Mouse (Mus musculus) embryonic facial prominence, embryonic 15.5 days (tissue): ENCODE measurements around the gene Sh3bgrl2. TPM values are rescaled to one million over a fixed set of nuclear protein-coding genes. Genes with fewer than 3 reads are reported as not detected.

Experiments used
- ATAC-seq: fragments of 200-750 bp; cut with Nextera tagmentation; 2 replicates; pipeline ENCODE4 v1.8.0; 2017; ENCODE audit warnings: low read depth, moderate TSS enrichment; ENCODE audit not compliant: insufficient number of reproducible peaks, low FRiP score, low TSS enrichment
- H3K27ac ChIP-seq: fragments of 300-500 bp; sonication (generic); replicated peaks from 2 replicates; pipeline ENCODE4 v1.5.1; 2015; ENCODE audit warnings: mild to moderate bottlenecking, inconsistent platforms
- H3K27me3 ChIP-seq: fragments of 300-500 bp; sonication (generic); 2 replicates; pipeline ENCODE4 v1.6.1; 2015; ENCODE audit warnings: inconsistent platforms
- H3K36me3 ChIP-seq: fragments of 300-500 bp; sonication (generic); 2 replicates; pipeline ENCODE4 v1.6.1; 2015; ENCODE audit warnings: mild to moderate bottlenecking, inconsistent platforms
- H3K4me1 ChIP-seq: fragments of 300-500 bp; sonication (generic); 2 replicates; pipeline ENCODE4 v1.6.1; 2015; ENCODE audit warnings: inconsistent platforms
- H3K4me2 ChIP-seq: fragments of 300-500 bp; sonication (generic); replicated peaks from 2 replicates; pipeline ENCODE4 v1.6.1; 2015; ENCODE audit warnings: mild to moderate bottlenecking, inconsistent platforms
- H3K4me3 ChIP-seq: fragments of 300-500 bp; sonication (generic); replicated peaks from 2 replicates; pipeline ENCODE4 v1.5.1; 2015; ENCODE audit warnings: mild to moderate bottlenecking, inconsistent platforms
- H3K9ac ChIP-seq: fragments of 300-500 bp; sonication (generic); 2 replicates; pipeline ENCODE4 v1.6.1; 2015; ENCODE audit warnings: inconsistent platforms
- H3K9me3 ChIP-seq: fragments of 300-500 bp; sonication (generic); replicated peaks from 2 replicates; pipeline ENCODE4 v1.6.1; 2016; ENCODE audit warnings: inconsistent platforms
- WGBS: fragments of 180-500 bp; shearing (Covaris S2); methylation state at CpG from one replicate; pipeline ENCODE4 v1.1.7; 2015; 5-methylcytosine and 5-hydroxymethylcytosine counted together
- polyA plus RNA-seq: library from polyadenylated mRNA; unstranded; fragments of >200 nt; fragmentation: Nextera tagmentation; extraction: Ambion mirVana; gene quantifications from 2 replicates; pipeline ENCODE4 v1.2.1, GENCODE M21; 2015

Gene Sh3bgrl2
- polyA plus RNA-seq, 1 experiment from 2014 or later, result 22.8 TPM

- no peaks in the 10 kb centered on the region for H3K27me3 ChIP-seq
- H3K4me2 ChIP-seq, result no peak overlapping the region
- no peak overlapping the region for H3K9ac ChIP-seq
- no peaks in the 10 kb centered on the region for H3K36me3 ChIP-seq
- peak overlapping the region; percentile 80 for H3K27ac ChIP-seq
- no peaks in the 10 kb centered on the region for H3K9me3 ChIP-seq
- H3K4me3 ChIP-seq, result no peak overlapping the region
- peak; percentile 34; the same call in 1 of the 2 replicates for ATAC-seq
- WGBS, result 29% methylated on average over 5 of the region's 5 CpGs
- H3K4me1 ChIP-seq, result peaks cover 6% of the 10 kb centered on the region; the same call in 1 of the 2 replicates
Measured at GRCm38 (mm10) chr9:83661811-83662210, 113.7 kb downstream of the Sh3bgrl2 start.

- peak overlapping the region; percentile 26; the same call in 1 of the 2 replicates for H3K9ac ChIP-seq
Measured at GRCm38 (mm10) chr9:83663981-83664897, 116.1 kb downstream of the Sh3bgrl2 start.

GRCm38 (mm10) chr9:83664951-83665350, 116.8 kb downstream of the Sh3bgrl2 start:
- peak overlapping the region; percentile 58 for H3K4me2 ChIP-seq
- peaks cover 6% of the 10 kb centered on the region; the same call in 1 of the 2 replicates for H3K4me1 ChIP-seq
- H3K4me3 ChIP-seq, result peak overlapping the region; percentile 40
- no peaks in the 10 kb centered on the region for H3K27me3 ChIP-seq
- H3K9ac ChIP-seq, result no peak overlapping the region
- H3K27ac ChIP-seq, result no peak overlapping the region
- H3K9me3 ChIP-seq, result no peaks in the 10 kb centered on the region
- no peak for ATAC-seq
- no peaks in the 10 kb centered on the region for H3K36me3 ChIP-seq
- WGBS, result 21% methylated on average over 8 of the region's 8 CpGs

More at GRCm38 (mm10) chr9:83663981-83664897, 116.1 kb downstream of the Sh3bgrl2 start:
- Histone ChIP-seq H3K4me2 (peak overlapping the region; percentile 58), H3K27ac (no peak overlapping the region), H3K9me3 (no peaks in the 10 kb centered on the region), H3K4me3 (peak overlapping the region; percentile 40), H3K27me3 (no peaks in the 10 kb centered on the region), H3K4me1 (peaks cover 6% of the 10 kb centered on the region; the same call in 1 of the 2 replicates), H3K36me3 (no peaks in the 10 kb centered on the region)
- WGBS, result 21% methylated on average over 24 of the region's 33 CpGs
- no peak for ATAC-seq

- H3K4me3 ChIP-seq, result no peak overlapping the region
- no peak overlapping the region for H3K4me2 ChIP-seq
- H3K4me1 ChIP-seq, result peaks cover 6% of the 10 kb centered on the region; the same call in 1 of the 2 replicates
- H3K9ac ChIP-seq, result no peak overlapping the region
- H3K27ac ChIP-seq, result no peak overlapping the region
- WGBS, result 58% methylated on average over 4 of the region's 4 CpGs
- ATAC-seq, result no peak
- H3K9me3 ChIP-seq, result no peaks in the 10 kb centered on the region
- no peaks in the 10 kb centered on the region for H3K36me3 ChIP-seq
- H3K27me3 ChIP-seq, result no peaks in the 10 kb centered on the region
Measured at GRCm38 (mm10) chr9:83667031-83667430, 118.9 kb downstream of the Sh3bgrl2 start.

GRCm38 (mm10) chr9:83679626-83680025, 131.5 kb downstream of the Sh3bgrl2 start:
- Histone ChIP-seq H3K27me3 (no peaks in the 10 kb centered on the region), H3K4me2 (no peak overlapping the region), H3K36me3 (no peaks in the 10 kb centered on the region), H3K4me3 (no peak overlapping the region), H3K9me3 (no peaks in the 10 kb centered on the region), H3K4me1 (no peaks in the 10 kb centered on the region), H3K27ac (no peak overlapping the region), H3K9ac (no peak overlapping the region)
- ATAC-seq, result no peak
- WGBS, result 62% methylated on average over 3 of the region's 3 CpGs

GRCm38 (mm10) chr9:83681661-83682655, 133.8 kb downstream of the Sh3bgrl2 start:
- Histone ChIP-seq H3K9me3 (no peaks in the 10 kb centered on the region), H3K36me3 (no peaks in the 10 kb centered on the region), H3K27ac (no peak overlapping the region), H3K9ac (no peak overlapping the region), H3K27me3 (no peaks in the 10 kb centered on the region), H3K4me2 (no peak overlapping the region), H3K4me1 (0 out of 2 replicates have a peak, but pooled peaks cover 9% of the 10 kb centered on the region), H3K4me3 (no peak overlapping the region)
- 0 out of 2 replicates have a peak, but pooled peaks have one; percentile 53 for ATAC-seq
- 61% methylated on average over 12 of the region's 12 CpGs for WGBS

GRCm38 (mm10) chr9:83686511-83687100, 138.5 kb downstream of the Sh3bgrl2 start:
- 7% methylated on average over 18 of the region's 18 CpGs for WGBS
- H3K9me3 ChIP-seq, result no peaks in the 10 kb centered on the region
- no peaks in the 10 kb centered on the region for H3K36me3 ChIP-seq
- peak overlapping the region; percentile 21 for H3K4me3 ChIP-seq
- peak overlapping the region; percentile 37 for H3K4me2 ChIP-seq
- no peaks in the 10 kb centered on the region for H3K27me3 ChIP-seq
- H3K4me1 ChIP-seq, result 0 out of 2 replicates have a peak, but pooled peaks cover 10% of the 10 kb centered on the region
- no peak overlapping the region for H3K27ac ChIP-seq
- ATAC-seq, result no peak
- H3K9ac ChIP-seq, result no peak overlapping the region

GRCm38 (mm10) chr9:83687904-83688303, 139.8 kb downstream of the Sh3bgrl2 start:
- no peaks in the 10 kb centered on the region for H3K36me3 ChIP-seq
- 35% methylated on average over 3 of the region's 3 CpGs for WGBS
- H3K4me2 ChIP-seq, result no peak overlapping the region
- no peak overlapping the region for H3K4me3 ChIP-seq
- 0 out of 2 replicates have a peak, but pooled peaks cover 10% of the 10 kb centered on the region for H3K4me1 ChIP-seq
- H3K27ac ChIP-seq, result no peak overlapping the region
- H3K9me3 ChIP-seq, result no peaks in the 10 kb centered on the region
- ATAC-seq, result no peak
- H3K9ac ChIP-seq, result no peak overlapping the region
- no peaks in the 10 kb centered on the region for H3K27me3 ChIP-seq
